Mouse (Mus musculus): ENCODE data around the gene Pcx. TPM values are rescaled to one million over a fixed set of nuclear protein-coding genes. Genes with fewer than 3 reads are reported as not detected.

Pcx gene
- polyA plus RNA-seq, 1 experiment from 2014 or later = 18.5 TPM

DNA sequence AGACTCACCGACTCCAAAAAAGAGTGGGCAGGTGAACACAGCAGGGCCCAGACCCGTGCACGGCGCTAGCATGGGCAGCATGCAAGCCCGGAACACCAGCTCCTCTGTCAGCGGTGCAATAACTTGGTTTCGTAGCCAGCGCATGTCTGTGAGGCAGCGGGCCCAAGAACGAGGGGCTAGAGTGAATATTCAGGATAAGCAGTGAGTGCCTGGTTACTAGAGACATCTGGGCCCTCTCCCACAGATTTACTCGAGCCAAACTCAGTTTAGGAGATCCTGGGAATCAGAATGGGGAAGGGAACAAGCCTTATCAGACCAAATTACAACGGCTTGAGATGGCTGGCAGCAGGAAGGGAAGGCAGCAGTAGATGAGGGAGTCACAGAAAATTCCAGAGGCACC, 113.7 kb downstream of the Pcx start:
- no peak for DNase-seq (ENCODE audit: extremely low spot score, low spot score)
- Histone ChIP-seq H3K9me3 (no peaks in the 10 kb centered on the region), H3K4me3 (peak overlapping the region; percentile 87), H3K27me3 (ENCODE audit: poor library complexity, severe bottlenecking) (no peaks in the 10 kb centered on the region), H3K36me3 (replicated peaks) (peaks cover 43% of the 10 kb centered on the region), H3K4me1 (peaks cover 48% of the 10 kb centered on the region), H3K27ac (no peak overlapping the region)
- 92% methylated on average over 12 of the region's 12 CpGs for WGBS

DNA sequence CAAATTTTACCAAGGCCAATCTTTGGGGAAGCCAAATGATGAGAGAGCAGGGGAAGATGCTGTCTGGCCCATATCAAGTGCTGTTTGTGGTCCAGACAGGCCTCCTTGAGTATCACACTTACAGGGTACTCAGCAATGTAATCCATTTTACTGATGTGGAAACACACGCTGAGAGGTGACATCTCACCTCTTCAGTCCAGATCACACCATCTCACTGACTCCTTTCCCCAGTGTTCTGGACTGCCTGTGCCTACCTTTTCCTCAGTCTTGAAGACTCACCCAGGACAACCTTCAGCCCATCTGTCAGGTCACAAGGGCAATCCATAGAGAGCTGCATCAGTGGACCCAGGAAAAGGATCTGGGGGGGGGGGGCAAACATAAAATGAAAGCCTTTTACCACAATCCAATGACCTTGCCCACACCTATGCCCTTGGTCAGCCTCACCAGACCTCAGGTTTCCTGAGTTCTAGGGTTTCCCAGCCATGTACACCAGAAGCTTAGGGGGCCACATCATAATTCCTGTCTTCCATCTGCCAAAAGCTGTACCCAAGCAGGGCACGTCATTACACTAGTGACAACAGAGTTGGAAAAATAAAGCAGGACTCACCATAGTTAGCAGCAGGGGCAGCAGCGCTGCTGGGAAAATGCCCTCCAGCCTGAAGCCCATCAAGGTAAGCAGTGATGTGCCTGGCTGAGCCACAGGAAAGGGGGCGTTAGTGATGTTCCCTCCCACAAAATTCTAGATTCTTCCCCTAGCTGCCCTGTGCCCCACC, 114.3 kb downstream of the Pcx start:
- WGBS = 35% methylated on average over 4 of the region's 4 CpGs
- peaks cover 43% of the 10 kb centered on the region for H3K36me3 ChIP-seq (replicated peaks)
- H3K27ac ChIP-seq = peak overlapping the region; percentile 95
- peak overlapping the region; percentile 87 for H3K4me3 ChIP-seq
- H3K27me3 ChIP-seq (ENCODE audit: poor library complexity, severe bottlenecking) = no peaks in the 10 kb centered on the region
- peaks cover 54% of the 10 kb centered on the region for H3K4me1 ChIP-seq
- no peak for DNase-seq (ENCODE audit: extremely low spot score, low spot score)
- H3K9me3 ChIP-seq = no peaks in the 10 kb centered on the region

DNA sequence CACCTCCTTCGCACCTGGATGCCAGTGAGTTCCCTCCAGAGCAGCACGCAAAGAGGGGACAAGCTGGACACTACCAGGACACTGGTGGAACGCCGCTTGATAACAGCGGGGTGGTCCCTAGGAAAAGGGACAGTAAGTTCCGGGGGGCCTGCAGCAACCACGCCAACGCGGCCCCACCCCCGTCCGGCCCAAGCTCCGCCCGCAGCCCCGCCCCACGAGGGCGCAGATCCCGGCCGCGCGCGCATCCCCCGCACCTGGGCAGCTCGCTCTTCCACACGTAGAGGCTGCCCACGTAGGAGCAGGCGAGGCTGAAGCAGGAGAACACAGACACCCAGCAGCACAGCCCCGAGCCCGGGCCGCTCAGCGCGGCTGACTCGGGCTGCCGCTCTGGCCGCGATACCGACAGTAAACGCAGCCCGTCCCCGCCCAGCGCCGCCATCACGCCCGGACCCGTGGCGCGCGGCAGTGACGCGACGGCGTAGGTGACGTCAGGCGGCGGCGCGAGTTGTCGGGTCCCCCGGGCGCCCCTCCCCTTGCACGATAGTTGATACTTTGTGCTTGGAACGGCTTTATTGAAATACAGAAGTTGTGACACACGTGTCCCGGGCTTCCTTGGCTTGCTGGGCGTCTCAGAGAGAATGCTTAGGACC, 115.0 kb downstream of the Pcx start, which contains the start of gene Rce1:
Rce1 (minus strand) TSS at position 463 of the 650 bp plus-strand sequence.
- 0% methylated on average over 63 of the region's 64 CpGs for WGBS
- Histone ChIP-seq H3K27ac (peak within 1 kb of the TSS; percentile 95), H3K4me3 (peak within 1 kb of the TSS; percentile 87), H3K4me1 (peaks cover 55% of the 10 kb centered on the region), H3K27me3 (ENCODE audit: poor library complexity, severe bottlenecking) (no peaks in the 10 kb centered on the region), H3K36me3 (replicated peaks) (peaks cover 39% of the 10 kb centered on the region), H3K9me3 (no peaks in the 10 kb centered on the region)
- peak; percentile 89 for DNase-seq (ENCODE audit: extremely low spot score, low spot score)

DNA sequence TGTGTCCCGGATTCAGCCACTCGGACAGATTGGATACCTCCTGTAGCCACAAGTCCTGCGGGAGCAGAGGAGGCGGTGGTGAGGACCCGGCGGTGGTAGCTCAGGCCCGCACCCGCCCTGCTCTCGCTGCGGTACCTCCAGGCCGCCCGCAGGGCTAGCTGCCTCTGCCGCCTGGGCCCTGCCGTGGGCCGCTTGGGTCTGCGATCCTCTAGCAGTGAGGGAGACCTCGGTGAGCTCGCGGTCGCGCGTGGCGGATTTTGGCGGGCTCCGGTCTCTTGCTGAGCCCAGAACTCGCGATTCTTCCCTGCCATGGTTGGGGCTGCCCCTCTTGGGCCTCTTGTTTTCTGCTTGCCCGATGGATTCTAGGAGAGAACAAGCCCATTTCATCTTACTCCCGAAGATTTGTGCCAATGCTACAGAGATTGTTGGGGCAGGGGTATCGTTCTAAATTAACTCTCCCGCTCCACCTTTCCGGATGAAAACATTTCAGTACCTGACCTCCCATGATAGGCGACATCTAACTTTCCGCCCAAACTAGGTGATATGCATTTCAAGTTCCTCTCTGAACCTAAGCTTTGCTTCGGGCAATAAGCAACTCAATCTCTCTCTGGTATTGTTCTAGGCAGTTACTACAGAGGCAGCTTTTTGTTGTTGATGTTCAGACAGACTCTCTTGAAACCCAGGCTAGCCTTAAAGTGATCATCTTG, 115.7 kb downstream of the Pcx start:
- Histone ChIP-seq H3K27me3 (ENCODE audit: poor library complexity, severe bottlenecking) (no peaks in the 10 kb centered on the region), H3K4me1 (peaks cover 55% of the 10 kb centered on the region), H3K4me3 (peak overlapping the region; percentile 87), H3K27ac (peak overlapping the region; percentile 95), H3K9me3 (no peaks in the 10 kb centered on the region), H3K36me3 (replicated peaks) (peaks cover 32% of the 10 kb centered on the region)
- WGBS = 3% methylated on average over 35 of the region's 35 CpGs
- DNase-seq (ENCODE audit: extremely low spot score, low spot score) = no peak

DNA sequence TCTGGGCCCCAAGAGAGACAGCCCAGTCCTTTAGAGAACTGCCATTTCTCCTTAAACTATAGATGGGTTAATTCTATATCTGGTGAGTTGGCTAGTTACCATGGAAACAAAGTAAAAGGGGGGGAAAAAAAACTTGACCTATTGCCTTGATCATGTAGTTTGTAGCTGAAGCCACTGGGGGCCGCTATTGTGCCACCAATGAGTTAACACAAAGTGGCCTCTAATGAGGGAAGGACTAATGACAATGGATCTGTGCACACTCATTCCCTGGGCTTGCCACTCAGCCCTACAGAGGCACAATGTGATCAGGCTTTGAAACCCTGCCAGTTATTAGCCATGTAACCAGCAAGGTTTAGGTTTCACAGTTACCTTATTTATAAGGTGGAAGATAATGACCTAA, 118.5 kb downstream of the Pcx start:
- 0% methylated on average over 1 of the region's 1 CpGs for WGBS
- Histone ChIP-seq H3K4me3 (no peak overlapping the region), H3K27me3 (ENCODE audit: poor library complexity, severe bottlenecking) (no peaks in the 10 kb centered on the region), H3K27ac (peak overlapping the region; percentile 65), H3K4me1 (peaks cover 53% of the 10 kb centered on the region), H3K9me3 (no peaks in the 10 kb centered on the region), H3K36me3 (replicated peaks) (peaks cover 4% of the 10 kb centered on the region)
- peak; percentile 81 for DNase-seq (ENCODE audit: extremely low spot score, low spot score)

DNA sequence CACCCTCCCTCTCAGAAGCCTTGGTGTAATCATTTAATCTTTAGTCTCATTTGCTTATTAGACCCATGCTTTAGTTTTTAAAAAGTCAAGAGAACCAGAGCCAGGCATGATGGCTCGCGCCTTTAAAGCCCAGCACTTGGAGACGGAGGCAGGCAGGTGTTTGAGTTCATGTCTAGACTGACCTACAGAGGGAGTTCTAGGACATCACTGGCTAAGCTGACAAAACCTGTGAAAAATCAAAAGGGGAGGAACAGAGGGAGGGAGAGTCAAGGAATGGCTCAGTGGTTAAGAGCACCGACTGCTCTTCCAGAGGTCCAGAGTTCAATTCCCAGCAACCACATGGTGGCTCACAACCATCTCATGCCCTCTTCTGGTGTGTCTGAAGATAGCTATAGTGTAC, 125.7 kb downstream of the Pcx start:
- Histone ChIP-seq H3K9me3 (no peaks in the 10 kb centered on the region), H3K36me3 (replicated peaks) (no peaks in the 10 kb centered on the region), H3K27me3 (ENCODE audit: poor library complexity, severe bottlenecking) (no peaks in the 10 kb centered on the region), H3K27ac (no peak overlapping the region), H3K4me3 (no peak overlapping the region), H3K4me1 (no peaks in the 10 kb centered on the region)
- no peak for DNase-seq (ENCODE audit: extremely low spot score, low spot score)
- 81% methylated on average over 4 of the region's 4 CpGs for WGBS

DNA sequence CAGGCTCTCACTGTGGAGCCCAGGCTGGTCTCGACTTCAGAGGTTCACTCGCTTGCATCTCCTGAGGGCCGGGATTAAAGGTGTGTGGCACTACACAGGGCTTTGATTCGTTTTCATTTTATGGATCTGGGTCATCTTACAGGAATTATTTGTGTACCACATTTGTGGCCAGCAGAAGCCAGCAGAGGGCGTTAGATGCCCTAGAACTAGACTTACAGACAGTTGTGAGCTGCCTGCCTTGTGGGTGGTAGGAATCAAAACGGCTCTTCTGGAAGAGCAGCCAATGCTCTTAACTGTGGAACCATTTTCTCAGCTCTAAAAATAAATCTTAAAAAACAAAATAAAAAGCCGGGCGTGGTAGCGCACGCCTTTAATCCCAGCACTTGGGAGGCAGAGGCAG, 134.0 kb downstream of the Pcx start:
- Histone ChIP-seq H3K36me3 (replicated peaks) (no peaks in the 10 kb centered on the region), H3K4me3 (no peak overlapping the region), H3K9me3 (no peaks in the 10 kb centered on the region), H3K4me1 (peaks cover 4% of the 10 kb centered on the region; the same call in 1 of the 2 replicates), H3K27ac (no peak overlapping the region), H3K27me3 (ENCODE audit: poor library complexity, severe bottlenecking) (no peaks in the 10 kb centered on the region)
- no peak for DNase-seq (ENCODE audit: extremely low spot score, low spot score)
- WGBS = 45% methylated on average over 10 of the region's 10 CpGs

DNA sequence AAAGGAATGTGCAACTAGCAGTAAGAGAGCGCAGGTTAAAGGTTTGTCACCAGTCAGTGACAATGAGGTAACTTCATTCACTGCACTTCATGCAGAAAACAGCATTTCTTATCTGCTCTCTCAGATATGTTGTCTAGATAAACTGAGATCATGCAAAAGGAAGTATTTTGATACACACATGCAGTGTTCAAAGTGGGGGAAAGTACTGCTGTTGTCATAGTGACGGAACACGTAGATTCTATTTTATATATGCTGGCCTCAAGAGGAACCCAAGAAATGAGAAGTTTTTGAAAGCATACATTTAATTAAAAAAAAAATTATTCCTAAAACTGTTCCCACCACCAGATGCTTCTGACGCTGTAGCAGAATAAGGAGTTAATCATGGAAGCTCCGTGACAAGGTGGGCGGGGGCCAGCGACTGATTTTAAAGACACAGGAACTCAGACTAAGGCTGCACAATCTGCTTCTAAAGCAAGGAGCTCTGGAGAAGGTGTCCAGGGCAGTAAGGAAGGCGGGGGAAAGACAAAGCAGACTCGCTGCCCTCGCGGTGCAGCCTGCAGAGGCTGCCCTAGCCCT, 136.7 kb downstream of the Pcx start:
- Histone ChIP-seq H3K27me3 (ENCODE audit: poor library complexity, severe bottlenecking) (no peaks in the 10 kb centered on the region), H3K27ac (no peak overlapping the region), H3K4me3 (no peak overlapping the region), H3K4me1 (peaks cover 4% of the 10 kb centered on the region; the same call in 1 of the 2 replicates), H3K9me3 (no peaks in the 10 kb centered on the region), H3K36me3 (replicated peaks) (no peaks in the 10 kb centered on the region)
- DNase-seq (ENCODE audit: extremely low spot score, low spot score) = no peak
- WGBS = 79% methylated on average over 11 of the region's 11 CpGs

DNA sequence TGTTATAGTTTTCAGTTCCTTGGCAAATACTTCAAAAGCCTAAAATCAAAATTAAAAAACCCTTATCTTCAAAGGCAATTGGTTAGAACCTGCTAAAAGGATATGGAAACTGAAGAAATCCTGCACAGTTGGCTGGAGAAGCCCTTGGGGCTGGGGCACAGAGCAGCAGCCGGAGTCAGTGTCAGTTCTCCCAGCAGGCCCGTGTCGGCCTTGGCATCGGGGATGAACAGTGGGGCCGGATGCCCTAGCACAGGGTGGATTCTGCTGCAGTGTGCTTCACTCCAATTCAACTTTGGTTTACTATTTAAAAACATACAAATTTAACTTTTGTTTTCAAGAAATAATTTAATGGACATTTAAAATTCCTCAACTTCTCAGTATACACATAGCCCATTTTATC, 147.9 kb downstream of the Pcx start:
- Histone ChIP-seq H3K27me3 (ENCODE audit: poor library complexity, severe bottlenecking) (no peaks in the 10 kb centered on the region), H3K9me3 (no peaks in the 10 kb centered on the region), H3K36me3 (replicated peaks) (no peaks in the 10 kb centered on the region), H3K4me1 (no peaks in the 10 kb centered on the region), H3K4me3 (no peak overlapping the region), H3K27ac (no peak overlapping the region)
- DNase-seq (ENCODE audit: extremely low spot score, low spot score) = no peak
- 95% methylated on average over 5 of the region's 5 CpGs for WGBS

DNA sequence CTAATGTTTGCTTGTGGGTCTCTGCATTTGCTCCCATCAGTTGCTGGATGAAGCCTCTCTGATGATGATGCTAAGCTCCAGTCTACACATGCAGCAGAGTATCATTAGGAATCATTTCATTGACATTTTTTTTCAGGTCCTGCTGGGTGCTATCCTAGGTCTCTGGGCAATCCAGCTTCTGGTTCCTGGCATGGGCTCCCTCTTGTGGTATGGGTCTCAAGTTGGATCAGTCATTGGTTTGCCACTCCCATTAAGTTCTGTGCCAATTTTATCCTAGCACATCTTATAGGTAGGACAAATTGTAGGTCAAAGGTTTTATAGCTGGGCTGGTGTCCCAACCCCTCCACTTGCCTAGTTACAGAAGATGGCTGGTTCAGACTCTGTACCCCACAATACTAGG, 156.5 kb downstream of the Pcx start:
- H3K4me3 ChIP-seq = no peak overlapping the region
- H3K4me1 ChIP-seq = no peaks in the 10 kb centered on the region
- no peak for DNase-seq (ENCODE audit: extremely low spot score, low spot score)
- H3K27ac ChIP-seq = no peak overlapping the region
- H3K27me3 ChIP-seq (ENCODE audit: poor library complexity, severe bottlenecking) = no peaks in the 10 kb centered on the region
- no peaks in the 10 kb centered on the region for H3K9me3 ChIP-seq
- no peaks in the 10 kb centered on the region for H3K36me3 ChIP-seq (replicated peaks)

DNA sequence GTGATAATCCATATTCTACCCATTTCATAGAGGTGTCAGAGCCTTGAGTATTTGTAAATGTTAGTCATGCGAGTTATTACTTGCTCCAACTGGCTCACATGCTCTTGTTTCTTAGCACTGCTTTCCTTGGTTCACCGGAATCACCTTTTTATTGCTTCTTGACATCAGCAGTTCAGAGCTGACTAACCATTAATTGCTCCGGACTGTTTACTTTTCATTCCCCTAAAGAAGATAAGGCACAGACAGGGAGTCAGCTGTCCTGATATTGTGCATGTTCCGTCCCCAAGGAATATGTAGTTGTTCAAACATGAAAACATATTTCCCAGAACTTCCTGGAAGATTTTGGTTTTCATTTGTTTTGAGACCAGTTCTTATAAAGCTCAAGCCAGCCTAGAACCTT, 160.5 kb downstream of the Pcx start:
- H3K27me3 ChIP-seq (ENCODE audit: poor library complexity, severe bottlenecking) = no peaks in the 10 kb centered on the region
- DNase-seq (ENCODE audit: extremely low spot score, low spot score) = no peak
- H3K36me3 ChIP-seq (replicated peaks) = no peaks in the 10 kb centered on the region
- no peak overlapping the region for H3K4me3 ChIP-seq
- no peak overlapping the region for H3K27ac ChIP-seq
- 97% methylated on average over 4 of the region's 4 CpGs for WGBS
- 0 out of 2 replicates have a peak, but pooled peaks cover 2% of the 10 kb centered on the region for H3K4me1 ChIP-seq
- no peaks in the 10 kb centered on the region for H3K9me3 ChIP-seq

All from forebrain, embryonic 10.5 days (tissue).